Mouse (Mus musculus) gastrocnemius, postnatal 10 days (tissue): ENCODE measurements at regions not wholly inside any gene's neighbourhood (a gene's known extent, or its start where the extent isn't known, plus 50 kb on each side); places are given as distances from the start of the nearest gene placed in this dataset.

Experiments
- DNase-seq: peaks from one replicate; pipeline ENCODE4 v3.0.0; 2021; ENCODE audit warnings: mixed read lengths

DNA sequence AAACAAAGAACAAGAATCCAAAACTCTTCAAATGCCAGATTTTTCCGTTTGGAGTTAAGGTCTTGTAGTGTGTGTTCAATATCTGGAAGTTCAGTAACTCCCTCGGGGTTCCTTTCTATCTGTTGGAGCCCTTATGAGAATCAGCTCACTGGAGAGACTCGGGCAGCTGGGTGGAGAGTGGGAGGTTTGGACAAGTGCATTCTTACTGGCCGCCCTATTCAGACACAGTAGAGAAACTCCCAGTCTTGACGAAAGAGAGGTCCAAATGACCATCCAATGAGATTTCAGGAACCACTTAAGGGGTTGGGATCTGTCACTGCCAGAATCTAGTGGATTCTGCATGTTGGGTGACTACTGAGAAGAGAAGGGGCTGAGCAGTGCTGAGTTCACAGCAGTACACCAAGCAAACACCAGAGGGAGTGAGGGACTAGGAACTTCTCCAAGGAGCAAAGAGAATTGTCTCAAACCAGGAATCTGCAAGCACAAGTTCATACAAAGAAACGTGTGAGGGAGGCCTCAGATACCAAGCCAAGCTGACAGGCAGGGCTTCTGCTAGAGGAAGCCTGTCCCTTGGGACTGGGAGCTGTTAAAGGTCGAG, 310.0 kb upstream of the Magi2 start:
- DNase-seq: peak; percentile 14

DNA sequence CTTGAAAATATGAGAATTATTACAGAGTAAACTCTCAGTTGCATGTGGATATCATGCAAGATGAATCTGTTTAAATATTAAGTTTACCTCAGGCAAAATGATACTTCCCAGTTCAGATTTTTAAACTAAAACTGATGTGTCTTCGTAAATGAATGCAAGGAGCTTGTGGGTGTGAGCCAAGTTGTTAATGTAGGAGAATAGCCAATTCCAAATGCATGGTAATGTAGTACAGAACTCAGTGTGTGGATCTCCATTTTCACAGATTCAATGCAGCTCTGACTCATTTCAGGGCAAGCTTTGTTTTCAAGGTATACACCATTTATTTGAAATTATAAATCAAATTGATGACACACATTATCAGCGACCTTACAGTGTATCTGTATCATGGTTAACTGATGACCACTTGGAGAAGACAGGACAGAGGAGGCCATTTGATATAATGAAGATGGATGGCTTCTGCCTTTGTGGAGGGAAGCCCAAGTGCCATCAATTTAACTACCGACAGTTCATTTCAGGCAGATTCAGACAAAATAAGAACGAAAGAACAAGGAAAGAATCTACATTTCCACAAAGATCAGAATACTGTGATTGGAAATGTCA, 272.9 kb upstream of the Magi2 start:
- no peak for DNase-seq
